Comparison of ENCODE assay signal across 23 mouse cellular contexts in the genomic region with DNA sequence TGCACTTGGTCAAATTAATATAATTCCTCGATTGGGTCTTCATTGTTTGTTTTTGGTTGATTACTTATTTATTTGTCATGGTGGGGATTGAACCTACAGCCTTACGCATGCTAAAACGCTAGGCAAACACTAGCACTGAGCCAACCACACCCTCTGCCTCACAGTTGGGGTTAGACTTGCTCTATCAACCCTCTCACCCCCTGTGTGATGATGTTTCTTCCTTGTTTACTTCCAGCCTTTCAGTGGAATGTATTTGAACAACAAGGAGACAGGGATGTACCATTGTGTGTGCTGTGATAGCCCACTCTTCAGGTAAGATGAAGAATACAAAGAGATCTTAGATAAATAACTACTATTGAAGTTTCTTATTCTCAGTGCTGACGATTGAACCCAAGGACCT.
DNase-seq lines count a peak whose midpoint lies in the region; TF ChIP-seq lines count a peak whose summit lies in the region.
"Had no signal": no experiment of that assay in that cellular context is flagged by ENCODE, and none has a peak within 500 bp of the region (broad histone marks: within the 10 kb centered on the region; RNA-seq: fewer than 3 reads in every experiment).

No protein-coding gene starts in this region.

- TF ChIP-seq CTCF in E14TG2a.4 (conservative IDR thresholded peaks at IDR 0.05; ENCODE audit: low read length) = no peak

- no peaks in the 10 kb centered on the region for H3K9me3 ChIP-seq in E14TG2a.4 (ENCODE audit: low read length)
- H3K9me3 ChIP-seq: G1E had no signal

- H3K4me1 ChIP-seq in E14TG2a.4 (replicated peaks; ENCODE audit: low read depth, low read length) = peaks cover 63% of the 10 kb centered on the region

- H3K27me3 ChIP-seq in E14TG2a.4 (ENCODE audit: insufficient read depth, low read length) = no peaks in the 10 kb centered on the region
- H3K27me3 ChIP-seq: CH12.LX had no signal

- DNase-seq in ES-CJ7 (ENCODE audit: low read depth, low spot score) (peak; percentile 62), R1 (ENCODE audit: low read depth, low spot score) (peak; percentile 51), ZHBTc4 (ENCODE audit: low read depth, low spot score) (peak; percentile 55)
- DNase-seq in cerebellum, adult 11-12 months = no peak
- DNase-seq in heart, adult 9 months (ENCODE audit: low spot score in 2 of 2) = no peak
- no peak for DNase-seq in spleen, postnatal 14 days (ENCODE audit: low spot score in 2 of 2)
- no peak for DNase-seq in frontal cortex, postnatal 10 days (ENCODE audit: low spot score in 2 of 2)
- DNase-seq: adrenal gland, adult 2 months; adrenal gland, adult 8-10 months; adrenal gland, postnatal 10 days; adrenal gland, postnatal 14 days; adrenal gland, postnatal 25 days; adrenal gland, postnatal 36 days; B cell, adult 2 months; cerebellum, adult 11 months; cerebellum, adult 18-20 months; cerebellum, adult 2 months; cerebellum, adult 8-10 months; cerebellum, adult 9-10 months; cerebellum, adult 9-11 months had no signal

- peaks cover 30% of the 10 kb centered on the region for H3K36me3 ChIP-seq in E14TG2a.4 (ENCODE audit: insufficient read depth, low read length)
- H3K36me3 ChIP-seq: G1E had no signal

- peak overlapping the region; percentile 23; the same call in 1 of the 2 replicates for H3K4me3 ChIP-seq in E14TG2a.4 (replicated peaks; ENCODE audit: low read length)

Comparison
In these comparisons a context has a peak if more than half of its experiments do, and no peak if none do; other contexts are left out.
1. DNase-seq: peak in ES-CJ7 (single experiment), R1 (single experiment) and ZHBTc4 (single experiment); none in cerebellum, adult 11-12 months (single experiment), heart, adult 9 months (0 of 2), spleen, postnatal 14 days (0 of 2) and frontal cortex, postnatal 10 days (0 of 2).